Mouse (Mus musculus): ENCODE data around the gene Lefty1.
"Not testable (repeated sequence)": the region's sequence is repeated elsewhere in the genome, so short reads cannot be mapped to it uniquely, and the experiment has no call there.

Gene Lefty1

GRCm38 (mm10) chr1:180922273-180923048 lies 12.4 kb upstream of the Lefty1 start:
- DNase-seq (ENCODE audit: low spot score in 2 of 2): peak in 1 of 2 experiments; percentile 69

DNA sequence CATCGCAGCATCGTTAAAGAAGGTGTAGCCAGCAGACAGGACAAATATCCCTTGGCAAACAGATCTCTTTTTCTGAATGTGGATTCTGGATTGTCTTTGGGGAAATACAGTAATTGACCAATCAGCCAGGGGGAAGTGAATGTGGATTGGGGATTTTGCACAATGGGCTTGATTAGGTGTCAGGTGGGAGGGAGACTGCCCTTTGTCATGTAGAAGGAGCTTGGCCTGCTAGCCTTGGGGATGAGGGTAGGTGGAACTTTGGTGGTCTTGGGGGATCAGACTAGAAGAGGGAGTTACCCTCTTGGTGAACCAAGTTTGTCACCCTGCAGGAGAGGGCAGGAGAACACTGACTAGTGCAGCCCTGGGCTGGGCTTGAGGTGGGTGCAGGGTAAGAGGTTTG lies 10.1 kb upstream of the Lefty1 start:
- no peak for DNase-seq (ENCODE audit: low spot score in 2 of 2)

DNA sequence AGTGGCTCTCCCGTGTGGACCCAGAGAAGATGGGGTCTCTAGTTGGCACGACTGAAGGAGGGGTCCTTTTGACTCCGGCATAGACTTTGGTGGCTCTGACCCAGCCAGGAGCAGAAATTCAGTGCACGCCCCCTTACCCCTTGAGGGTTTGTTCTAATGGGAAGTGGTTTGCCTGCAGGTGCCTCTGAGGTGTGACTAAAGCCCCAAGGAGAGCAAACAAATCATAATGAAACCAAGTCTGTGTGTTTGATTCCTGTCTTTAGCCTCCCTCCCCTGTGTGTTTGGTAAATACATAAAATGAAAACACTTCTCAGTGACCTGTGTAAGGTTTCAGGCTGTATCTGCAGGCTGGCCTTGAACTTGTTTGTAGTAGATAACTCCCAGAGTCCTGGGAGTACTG lies 8.5 kb upstream of the Lefty1 start:
- no peak for DNase-seq (ENCODE audit: low spot score in 2 of 2)

- no peak for DNase-seq (ENCODE audit: low spot score in 2 of 2)
Observed at GRCm38 (mm10) chr1:180929599-180929998, 5.2 kb upstream of the Lefty1 start.

DNA sequence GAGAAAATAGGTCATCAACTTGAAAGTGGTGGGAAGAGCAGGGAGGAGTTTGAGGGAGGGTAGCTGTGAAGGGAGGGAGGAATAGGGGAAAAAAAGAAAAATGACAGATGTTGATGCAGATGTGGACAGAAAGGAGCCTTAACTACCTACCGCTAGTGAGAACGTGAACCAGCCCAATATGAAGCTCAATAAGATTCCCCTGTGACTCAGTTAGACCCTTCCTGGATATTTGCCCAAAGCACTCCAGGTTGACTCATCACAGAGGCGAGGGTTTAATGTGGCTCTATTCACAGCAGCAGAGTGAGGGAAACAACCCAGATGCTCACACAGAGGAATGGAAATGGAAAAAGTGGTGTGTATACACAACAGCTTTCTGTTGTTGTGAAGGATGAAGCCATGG lies 3.7 kb upstream of the Lefty1 start:
- no peak for DNase-seq (ENCODE audit: low spot score in 2 of 2)

DNA sequence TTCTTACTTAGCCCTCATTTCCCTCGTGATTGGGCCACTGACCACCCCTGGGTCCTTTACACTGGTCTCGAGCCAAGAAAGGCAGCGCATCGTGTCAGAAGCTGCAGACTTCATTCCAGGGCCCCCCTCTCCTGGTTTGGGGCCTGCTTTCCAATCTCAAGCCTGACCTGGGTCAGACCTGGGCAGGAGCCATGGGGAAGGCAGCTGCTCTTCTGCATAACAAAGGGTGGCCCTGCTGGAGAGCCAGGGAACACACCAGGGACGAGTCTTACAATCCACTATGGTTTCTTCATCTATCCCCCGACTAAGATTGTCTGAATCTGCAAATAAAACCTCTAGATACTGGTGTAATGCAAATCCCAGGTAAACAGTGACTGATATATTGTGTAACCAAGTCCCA lies 1.2 kb upstream of the Lefty1 start:
- no peak for DNase-seq (ENCODE audit: low spot score in 2 of 2)

GRCm38 (mm10) chr1:180936610-180937398 lies 2.0 kb downstream of the Lefty1 start:
- DNase-seq (ENCODE audit: low spot score in 2 of 2): peak in 1 of 2 experiments; percentile 63

DNA sequence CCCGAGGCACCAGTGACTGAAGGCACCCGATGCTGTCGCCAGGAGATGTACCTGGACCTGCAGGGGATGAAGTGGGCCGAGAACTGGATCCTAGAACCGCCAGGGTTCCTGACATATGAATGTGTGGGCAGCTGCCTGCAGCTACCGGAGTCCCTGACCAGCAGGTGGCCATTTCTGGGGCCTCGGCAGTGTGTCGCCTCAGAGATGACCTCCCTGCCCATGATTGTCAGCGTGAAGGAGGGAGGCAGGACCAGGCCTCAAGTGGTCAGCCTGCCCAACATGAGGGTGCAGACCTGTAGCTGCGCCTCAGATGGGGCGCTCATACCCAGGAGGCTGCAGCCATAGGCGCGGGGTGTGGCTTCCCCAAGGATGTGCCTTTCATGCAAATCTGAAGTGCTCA lies 2.8 kb downstream of the Lefty1 start:
- not testable (repeated sequence) for DNase-seq (ENCODE audit: low spot score in 2 of 2)

DNA sequence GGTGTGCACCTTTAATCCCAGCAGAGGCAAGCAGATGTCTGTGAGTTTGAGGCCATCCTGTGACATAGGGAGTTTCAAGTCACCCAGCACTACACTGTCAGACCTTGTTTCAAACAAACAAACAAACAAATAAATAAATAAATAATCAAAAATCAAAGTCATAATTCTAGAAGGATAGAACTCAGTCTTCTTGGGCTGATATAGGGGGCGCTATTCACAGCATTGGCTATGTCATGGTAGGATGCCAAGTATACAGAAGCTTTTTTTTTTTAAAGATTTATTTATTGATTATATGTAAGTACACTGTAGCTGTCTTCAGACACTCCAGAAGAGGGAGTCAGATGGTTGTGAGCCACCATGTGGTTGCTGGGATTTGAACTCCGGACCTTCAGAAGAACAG lies 4.0 kb downstream of the Lefty1 start:
- DNase-seq (ENCODE audit: low spot score in 2 of 2): not testable (repeated sequence)

- DNase-seq (ENCODE audit: low spot score in 2 of 2): no peak
Observed at GRCm38 (mm10) chr1:180940776-180941460, 6.1 kb downstream of the Lefty1 start.

- DNase-seq (ENCODE audit: low spot score in 2 of 2): no peak
Observed at GRCm38 (mm10) chr1:180941726-180942125, 6.9 kb downstream of the Lefty1 start.

- peak; percentile 81 to 83 for DNase-seq (ENCODE audit: low spot score in 2 of 2)
Observed at GRCm38 (mm10) chr1:180942166-180943031, 7.6 kb downstream of the Lefty1 start, which contains the start of gene Tmem63a. Tmem63a (plus strand) TSS chr1:180942344.

- DNase-seq (ENCODE audit: low spot score in 2 of 2): peak in 1 of 2 experiments; percentile 29
Observed at GRCm38 (mm10) chr1:180943032-180943644, 8.3 kb downstream of the Lefty1 start.

- no peak for DNase-seq (ENCODE audit: low spot score in 2 of 2)
Observed at GRCm38 (mm10) chr1:180943896-180944295, 9.1 kb downstream of the Lefty1 start.

DNA sequence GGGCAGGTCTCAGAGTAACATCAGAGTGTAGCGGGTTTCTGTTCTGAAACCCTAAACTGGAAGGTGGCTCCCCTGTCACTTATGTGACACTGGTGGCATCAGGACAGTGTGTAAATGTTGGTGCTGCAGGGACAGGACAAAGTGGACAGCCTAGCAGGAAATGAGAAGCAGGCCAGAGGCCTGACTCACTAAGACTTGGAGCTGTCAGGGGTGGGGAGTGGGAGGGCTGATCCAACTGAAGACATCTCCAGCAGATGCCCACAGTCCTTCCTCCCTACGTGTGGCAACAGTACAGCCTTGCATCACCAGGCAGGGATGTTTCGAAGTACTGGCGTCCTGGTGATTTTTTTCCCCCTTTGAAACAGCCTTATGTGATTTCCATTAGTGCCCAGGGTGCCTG lies 9.7 kb downstream of the Lefty1 start:
- DNase-seq (ENCODE audit: low spot score in 2 of 2): no peak

DNA sequence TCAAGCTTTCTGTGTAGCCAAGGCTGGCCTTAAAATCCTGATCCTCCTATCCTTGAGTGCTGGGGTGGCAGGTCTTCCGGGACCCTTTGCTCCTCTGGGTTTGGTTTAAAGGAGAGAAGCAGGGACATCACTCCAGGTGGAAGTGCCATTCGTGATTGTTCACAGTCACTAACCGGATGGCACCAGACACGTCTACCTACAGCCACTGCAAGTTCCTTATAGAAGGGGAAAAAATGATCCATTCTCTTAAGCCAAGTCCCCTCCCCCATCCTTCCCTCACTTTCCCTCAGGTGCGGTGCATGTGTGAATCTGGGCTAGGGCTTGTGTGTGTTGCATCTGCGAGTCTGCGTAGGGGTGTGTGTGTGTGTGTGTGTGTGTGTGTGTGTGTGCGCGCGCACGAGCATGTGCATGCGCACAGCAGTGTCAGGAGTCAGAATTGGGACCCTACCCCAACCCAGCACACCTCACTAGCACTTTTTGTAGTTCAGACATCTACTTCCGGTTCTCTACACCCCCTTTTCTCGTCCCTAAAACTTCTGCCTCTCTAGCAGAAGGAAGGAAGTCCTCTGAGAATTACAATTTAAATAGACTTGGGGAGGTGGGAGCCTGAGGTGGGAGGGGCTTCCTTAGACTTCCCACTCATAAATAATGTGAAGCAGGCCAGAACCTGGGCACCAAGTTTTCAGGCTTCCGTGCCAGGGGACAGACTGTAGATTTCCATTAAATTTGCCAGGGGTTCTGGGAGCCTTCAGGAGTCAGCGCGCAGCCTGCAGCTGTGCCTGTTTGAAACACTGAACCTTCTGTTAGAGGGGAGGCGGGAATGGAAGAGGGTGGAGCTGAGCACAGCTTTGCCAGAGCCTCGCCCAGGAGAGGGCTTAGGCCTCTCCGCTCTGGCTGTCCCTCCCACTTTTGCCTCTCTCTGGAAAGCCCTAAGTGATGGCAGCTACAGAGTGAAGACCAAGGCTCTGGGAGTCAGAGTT lies 10.5 kb downstream of the Lefty1 start:
- DNase-seq (ENCODE audit: low spot score in 2 of 2): peak in 1 of 2 experiments; percentile 65

- no peak for DNase-seq (ENCODE audit: low spot score in 2 of 2)
Observed at GRCm38 (mm10) chr1:180946448-180946847, 11.6 kb downstream of the Lefty1 start.

- no peak for DNase-seq (ENCODE audit: low spot score in 2 of 2)
Observed at GRCm38 (mm10) chr1:180952085-180952746, 17.4 kb downstream of the Lefty1 start.

DNA sequence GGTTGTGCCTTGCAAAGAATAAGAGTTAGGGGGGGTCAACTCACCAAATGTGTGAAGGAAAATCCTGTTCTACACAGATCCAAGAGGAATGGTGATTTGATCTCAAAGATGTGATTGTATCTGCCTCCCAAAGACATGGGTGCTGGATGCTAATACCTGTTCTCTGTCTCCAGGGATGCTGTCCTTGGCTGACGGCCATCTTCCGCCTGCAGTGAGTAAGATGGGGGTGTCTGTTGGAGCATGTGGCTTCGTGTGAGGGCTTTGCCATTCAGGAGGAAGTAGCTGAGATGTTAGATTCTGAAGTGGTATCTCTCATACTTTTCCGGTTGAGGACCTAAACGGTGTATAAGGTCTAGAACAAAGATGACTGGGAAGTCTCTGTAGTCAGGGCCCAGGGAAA lies 18.0 kb downstream of the Lefty1 start:
- DNase-seq (ENCODE audit: low spot score in 2 of 2): no peak

All from spleen, postnatal 10 days (tissue).